Mouse (Mus musculus): ENCODE measurements around the gene Col28a1.

- TF ChIP-seq EP300 (IDR thresholded peaks at IDR 0.05) (no peak), CTCF (IDR thresholded peaks at IDR 0.05) (no peak)
Observed at GRCm38 (mm10) chr6:7971020-7971760, 221.2 kb downstream of the Col28a1 start.
